Mouse (Mus musculus) forebrain, embryonic 13.5 days (tissue): ENCODE data around the gene Lhx2. TPM values are rescaled to one million over a fixed set of nuclear protein-coding genes. Genes with fewer than 3 reads are reported as not detected.

Experiments used
- ATAC-seq: fragments of 200-750 bp; cut with Nextera tagmentation; 2 replicates; pipeline ENCODE4 v1.8.0; 2017
- H3K27ac ChIP-seq: fragments of 300-500 bp; sonication (generic); 2 replicates; pipeline ENCODE4 v1.5.1; 2015; ENCODE audit warnings: inconsistent platforms, mild to moderate bottlenecking, moderate library complexity
- H3K27me3 ChIP-seq: fragments of 300-500 bp; sonication (generic); 2 replicates; pipeline ENCODE4 v1.6.1; 2015; ENCODE audit warnings: mild to moderate bottlenecking, inconsistent platforms
- H3K36me3 ChIP-seq: fragments of 300-500 bp; sonication (generic); 2 replicates; pipeline ENCODE4 v1.6.1; 2015; ENCODE audit warnings: mild to moderate bottlenecking, inconsistent platforms; ENCODE audit not compliant: poor library complexity, severe bottlenecking
- H3K4me1 ChIP-seq: fragments of 300-500 bp; sonication (generic); 2 replicates; pipeline ENCODE4 v1.6.1; 2015; ENCODE audit warnings: inconsistent platforms
- H3K4me2 ChIP-seq: fragments of 300-500 bp; sonication (generic); 2 replicates; pipeline ENCODE4 v1.6.1; 2015; ENCODE audit warnings: inconsistent platforms, mild to moderate bottlenecking, moderate library complexity
- H3K4me3 ChIP-seq: fragments of 300-500 bp; sonication (generic); 2 replicates; pipeline ENCODE4 v1.5.1; 2015; ENCODE audit warnings: mild to moderate bottlenecking, inconsistent platforms
- H3K9ac ChIP-seq: fragments of 300-500 bp; sonication (generic); 2 replicates; pipeline ENCODE4 v1.6.1; 2015; ENCODE audit warnings: mild to moderate bottlenecking, inconsistent platforms
- H3K9me3 ChIP-seq: fragments of 300-500 bp; sonication (generic); replicated peaks from 2 replicates; pipeline ENCODE4 v1.6.1; 2016; ENCODE audit warnings: inconsistent platforms
- WGBS: fragments of 180-500 bp; shearing (Covaris S2); methylation state at CpG from one replicate; pipeline ENCODE4 v1.1.7; 2015; 5-methylcytosine and 5-hydroxymethylcytosine counted together
- polyA plus RNA-seq: library from polyadenylated mRNA; unstranded; fragments of >200 nt; fragmentation: Nextera tagmentation; extraction: Ambion mirVana; gene quantifications from 2 replicates; pipeline ENCODE4 v1.2.1, GENCODE M21; 2015

Gene Lhx2
- polyA plus RNA-seq, 1 experiment from 2014 or later, result 153 TPM

- peak overlapping the region; percentile 56 for H3K4me2 ChIP-seq
- peaks cover 5% of the 10 kb centered on the region for H3K36me3 ChIP-seq
- H3K27me3 ChIP-seq, result peaks cover 26% of the 10 kb centered on the region
- H3K27ac ChIP-seq, result 0 out of 2 replicates have a peak overlapping the region, but pooled peaks have one; percentile 20
- 0 out of 2 replicates have a peak overlapping the region, but pooled peaks have one; percentile 53 for H3K9ac ChIP-seq
- peaks cover 27% of the 10 kb centered on the region for H3K4me1 ChIP-seq
- ATAC-seq, result peak; percentile 68
- peak overlapping the region; percentile 9; the same call in 1 of the 2 replicates for H3K4me3 ChIP-seq
- 5% methylated on average over 17 of the region's 20 CpGs for WGBS
- no peaks in the 10 kb centered on the region for H3K9me3 ChIP-seq
Observed at GRCm38 (mm10) chr2:38375606-38376304, 36.7 kb downstream of the Lhx2 start.

DNA sequence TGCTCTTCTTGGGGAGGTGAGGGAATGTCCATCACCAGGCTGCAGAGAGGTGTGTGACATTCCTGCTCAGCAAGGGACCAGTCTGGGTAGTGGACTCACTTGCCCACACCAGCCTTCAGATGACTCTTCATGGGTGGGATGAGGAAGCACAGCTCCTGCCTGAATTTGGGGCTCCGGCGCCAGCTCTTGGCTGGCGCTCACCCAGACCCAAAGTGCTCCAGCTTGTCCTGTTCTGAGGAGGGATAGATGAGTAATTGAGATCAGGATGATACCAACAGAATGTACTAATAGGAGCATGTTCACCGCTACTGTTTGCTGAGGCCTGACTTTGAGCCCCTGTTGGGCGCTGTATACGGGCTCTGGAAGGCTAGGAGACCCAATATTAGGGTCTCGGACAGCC, 38.2 kb downstream of the Lhx2 start:
- no peak for ATAC-seq
- peaks cover 26% of the 10 kb centered on the region for H3K27me3 ChIP-seq

DNA sequence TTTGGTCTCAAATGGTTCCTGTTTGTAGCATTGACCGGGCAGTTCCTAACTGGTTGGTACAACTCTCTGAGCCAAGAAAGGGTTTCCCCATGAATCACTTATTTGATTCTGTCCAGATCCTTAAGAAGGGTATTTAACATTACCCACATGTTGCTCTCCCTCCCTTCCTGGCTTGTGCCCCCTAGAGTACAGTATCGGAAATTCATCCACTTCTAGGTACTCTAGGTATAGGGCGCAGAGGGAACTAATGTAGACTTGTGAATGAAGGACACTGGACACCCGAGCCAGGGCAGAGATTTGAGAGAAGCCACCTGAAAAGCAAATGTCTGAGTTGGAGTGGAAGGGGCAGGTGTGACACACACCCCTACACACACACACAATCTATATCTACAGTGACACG, 39.3 kb downstream of the Lhx2 start:
- Histone ChIP-seq H3K9ac (no peak overlapping the region), H3K4me3 (no peak overlapping the region), H3K4me1 (peaks cover 27% of the 10 kb centered on the region), H3K27me3 (peaks cover 22% of the 10 kb centered on the region), H3K27ac (no peak overlapping the region), H3K4me2 (no peak overlapping the region), H3K36me3 (no peaks in the 10 kb centered on the region), H3K9me3 (no peaks in the 10 kb centered on the region)
- WGBS, result 39% methylated on average over 5 of the region's 5 CpGs
- ATAC-seq, result no peak

More for the DNA sequence above, 38.2 kb downstream of the Lhx2 start:
- Histone ChIP-seq H3K9me3 (no peaks in the 10 kb centered on the region), H3K4me1 (peaks cover 27% of the 10 kb centered on the region), H3K4me2 (no peak overlapping the region), H3K27ac (no peak overlapping the region), H3K4me3 (no peak overlapping the region), H3K9ac (no peak overlapping the region), H3K36me3 (no peaks in the 10 kb centered on the region)
- WGBS, result 86% methylated on average over 7 of the region's 7 CpGs

- Histone ChIP-seq H3K9ac (peak overlapping the region; percentile 34; the same call in 1 of the 2 replicates), H3K4me2 (peak overlapping the region; percentile 53), H3K9me3 (no peaks in the 10 kb centered on the region), H3K4me1 (peaks cover 27% of the 10 kb centered on the region), H3K36me3 (no peaks in the 10 kb centered on the region), H3K27ac (no peak overlapping the region), H3K27me3 (peaks cover 20% of the 10 kb centered on the region), H3K4me3 (peak overlapping the region; percentile 20)
- 10% methylated on average over 28 of the region's 29 CpGs for WGBS
- no peak for ATAC-seq
Observed at GRCm38 (mm10) chr2:38378849-38379545, 39.9 kb downstream of the Lhx2 start.

GRCm38 (mm10) chr2:38379546-38379870, 40.4 kb downstream of the Lhx2 start:
- 18% methylated on average over 4 of the region's 4 CpGs for WGBS
- Histone ChIP-seq H3K36me3 (no peaks in the 10 kb centered on the region), H3K9ac (peak overlapping the region; percentile 34; the same call in 1 of the 2 replicates), H3K4me1 (peaks cover 27% of the 10 kb centered on the region), H3K4me2 (peak overlapping the region; percentile 53), H3K9me3 (no peaks in the 10 kb centered on the region), H3K4me3 (peak overlapping the region; percentile 20), H3K27ac (no peak overlapping the region), H3K27me3 (peaks cover 20% of the 10 kb centered on the region)
- ATAC-seq, result no peak

DNA sequence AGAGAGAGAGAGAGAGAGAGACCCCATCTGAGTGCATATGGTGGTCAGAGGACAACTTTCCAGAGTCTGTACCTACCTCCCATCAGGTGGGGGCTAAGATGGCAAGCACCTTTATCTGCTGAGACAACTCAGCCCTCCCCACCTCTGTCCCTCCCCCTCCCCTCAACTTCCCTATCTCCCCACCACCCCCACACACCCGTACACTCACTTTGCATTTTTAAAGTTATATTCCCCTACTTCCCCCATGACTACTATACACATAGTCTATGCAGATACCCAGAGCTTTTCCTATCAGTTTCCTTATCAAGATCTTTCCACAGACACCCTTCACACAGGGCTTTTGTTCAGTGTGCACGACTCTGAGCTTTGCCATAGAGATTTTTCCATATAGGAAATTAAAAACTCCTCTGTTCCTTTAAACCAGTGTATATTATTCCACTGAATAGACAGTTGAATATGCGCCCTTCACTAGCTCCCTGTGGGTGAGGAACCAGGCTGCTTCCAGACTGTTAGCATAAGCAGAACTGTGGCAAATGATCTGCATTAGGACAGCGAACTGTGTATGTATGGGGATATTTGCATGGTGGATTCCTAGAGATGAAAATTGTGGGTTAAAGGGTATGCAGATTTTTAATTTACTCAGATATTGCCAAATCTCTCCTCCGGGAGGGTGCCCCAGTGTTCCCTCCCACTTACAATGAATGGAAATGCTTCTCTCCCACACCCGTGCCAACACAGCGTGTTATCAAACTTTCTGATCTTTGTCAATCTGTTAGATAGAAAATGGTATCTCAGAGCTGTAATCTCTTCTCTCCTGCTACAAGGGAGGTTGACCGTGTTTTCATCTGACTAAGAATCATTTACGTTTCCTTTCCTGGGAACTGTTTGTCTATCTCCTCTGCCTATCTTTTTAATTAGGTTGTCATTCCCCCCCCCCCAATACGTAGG, 41.3 kb downstream of the Lhx2 start:
- Histone ChIP-seq H3K9me3 (no peaks in the 10 kb centered on the region), H3K4me1 (peaks cover 27% of the 10 kb centered on the region), H3K27me3 (peaks cover 20% of the 10 kb centered on the region), H3K4me3 (no peak overlapping the region), H3K4me2 (no peak overlapping the region), H3K9ac (no peak overlapping the region), H3K36me3 (no peaks in the 10 kb centered on the region), H3K27ac (no peak overlapping the region)
- WGBS, result 58% methylated on average over 10 of the region's 10 CpGs
- ATAC-seq, result no peak

DNA sequence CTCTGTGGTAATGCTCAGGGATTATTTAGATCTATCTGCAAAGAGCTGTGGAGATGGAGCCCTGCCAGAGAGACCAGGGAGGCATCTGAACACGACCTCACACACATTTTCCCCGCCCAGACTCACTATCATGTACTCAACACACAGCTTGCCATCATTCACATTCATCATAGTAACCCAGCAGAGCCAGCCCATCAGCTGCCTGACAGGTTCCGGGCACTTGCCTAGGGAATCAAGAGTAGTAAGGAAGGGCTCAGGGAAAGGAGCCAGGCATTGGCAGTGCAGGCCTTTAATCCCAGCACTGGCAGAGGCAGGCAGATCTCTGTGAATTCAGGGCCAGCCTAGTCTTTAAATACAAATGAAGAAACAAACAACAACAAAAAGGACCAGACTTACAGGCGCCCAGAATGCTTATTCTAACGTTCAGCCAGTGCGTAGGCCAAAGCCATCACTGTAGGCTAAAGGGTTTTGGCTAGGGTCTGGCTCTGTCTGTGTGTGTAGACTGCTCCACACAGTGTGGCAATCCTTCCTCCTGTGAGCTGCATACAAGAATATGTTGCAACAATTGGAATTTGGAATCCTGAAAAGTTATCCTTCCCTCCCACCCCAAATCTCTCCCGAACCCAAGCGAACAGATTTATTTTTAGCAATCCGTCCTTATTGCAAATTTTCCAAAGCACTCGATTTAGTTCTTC, 48.6 kb downstream of the Lhx2 start:
- H3K4me3 ChIP-seq, result no peak overlapping the region
- no peaks in the 10 kb centered on the region for H3K27me3 ChIP-seq
- 83% methylated on average over 10 of the region's 10 CpGs for WGBS
- H3K27ac ChIP-seq, result no peak overlapping the region
- no peaks in the 10 kb centered on the region for H3K4me1 ChIP-seq
- no peak for ATAC-seq
- H3K9ac ChIP-seq, result no peak overlapping the region
- H3K36me3 ChIP-seq, result no peaks in the 10 kb centered on the region
- no peak overlapping the region for H3K4me2 ChIP-seq
- H3K9me3 ChIP-seq, result no peaks in the 10 kb centered on the region

DNA sequence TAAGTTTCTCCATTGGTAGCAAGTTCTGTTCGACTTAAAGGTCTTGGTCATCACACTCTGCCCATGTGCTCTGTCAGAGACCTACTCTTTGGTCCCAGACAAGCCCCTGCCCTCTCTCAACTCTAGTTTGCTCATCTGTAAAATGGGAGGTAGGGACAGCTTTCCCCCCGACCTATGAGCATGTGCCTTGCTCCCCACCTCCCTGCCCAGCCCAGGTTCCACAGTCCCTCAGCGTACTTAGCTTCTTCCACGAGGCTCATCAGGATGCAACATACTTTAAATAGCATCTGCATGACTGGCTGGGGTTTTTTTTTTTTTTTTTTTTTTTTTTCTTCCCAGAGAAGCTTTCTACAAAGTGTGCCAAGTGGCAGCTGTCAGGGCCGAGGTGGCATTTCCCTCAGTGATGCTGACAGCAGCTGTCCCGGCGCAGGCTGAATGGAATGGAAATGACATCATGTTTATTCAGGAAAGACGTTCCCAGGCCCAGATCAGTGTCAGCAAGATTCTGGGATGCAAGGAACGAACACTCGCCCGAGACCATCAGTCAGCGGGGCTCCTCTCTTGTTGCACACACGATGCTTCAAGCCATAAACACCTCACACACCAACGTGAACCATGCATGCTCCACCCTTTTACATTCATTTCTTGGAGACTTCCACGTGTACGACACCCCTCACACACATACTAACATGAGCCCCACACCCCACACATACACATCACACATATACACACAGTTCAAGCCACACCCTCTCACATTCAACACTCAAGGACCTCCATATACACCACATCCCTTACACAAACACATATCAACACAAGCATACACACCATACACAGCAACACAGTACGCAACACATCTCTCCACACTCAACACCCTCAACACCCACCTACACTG, 56.1 kb downstream of the Lhx2 start:
- Histone ChIP-seq H3K9ac (no peak overlapping the region), H3K27me3 (no peaks in the 10 kb centered on the region), H3K27ac (peak overlapping the region; percentile 66), H3K4me1 (peaks cover 17% of the 10 kb centered on the region), H3K36me3 (no peaks in the 10 kb centered on the region), H3K9me3 (no peaks in the 10 kb centered on the region), H3K4me2 (no peak overlapping the region), H3K4me3 (no peak overlapping the region)
- 55% methylated on average over 17 of the region's 17 CpGs for WGBS
- ATAC-seq, result peak; percentile 88

DNA sequence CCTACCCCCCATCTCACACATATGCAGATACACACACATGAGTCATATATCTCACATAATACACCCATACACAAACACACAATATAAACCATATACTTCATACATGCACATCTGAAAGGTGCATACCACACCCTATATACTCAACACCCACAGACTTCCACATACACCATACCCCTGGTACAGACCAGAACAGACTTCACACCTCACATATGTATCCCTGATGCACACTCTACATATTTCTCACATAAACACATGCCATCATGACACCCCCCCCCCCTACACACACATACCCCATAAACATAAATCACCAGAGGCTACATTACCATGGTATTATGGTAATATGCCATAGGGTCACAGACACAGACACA, 56.8 kb downstream of the Lhx2 start:
- H3K27me3 ChIP-seq, result no peaks in the 10 kb centered on the region
- no peak overlapping the region for H3K4me3 ChIP-seq
- H3K9me3 ChIP-seq, result no peaks in the 10 kb centered on the region
- H3K36me3 ChIP-seq, result no peaks in the 10 kb centered on the region
- peak overlapping the region; percentile 66; the same call in 1 of the 2 replicates for H3K27ac ChIP-seq
- no peak overlapping the region for H3K9ac ChIP-seq
- H3K4me1 ChIP-seq, result peaks cover 17% of the 10 kb centered on the region
- no peak overlapping the region for H3K4me2 ChIP-seq
- ATAC-seq, result peak; percentile 34; the same call in 1 of the 2 replicates

DNA sequence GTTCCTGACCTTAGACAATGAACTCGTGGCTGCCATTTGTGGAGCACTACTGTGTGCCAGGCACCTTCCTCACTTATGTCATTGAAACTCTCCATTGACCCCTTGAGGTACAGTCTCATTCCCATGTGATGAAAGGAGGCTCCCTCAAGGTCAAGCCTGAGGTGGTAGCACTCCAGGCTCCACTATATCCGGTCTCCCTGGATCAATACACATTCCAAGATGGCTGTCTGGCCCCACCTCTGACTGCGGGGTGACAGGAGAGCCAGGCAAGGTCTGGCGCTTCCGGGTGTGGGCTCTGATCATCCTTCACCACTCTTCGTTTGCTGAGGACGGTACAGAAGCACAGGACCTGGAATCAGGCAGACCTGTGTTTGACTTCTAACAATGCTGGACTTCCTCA, 58.2 kb downstream of the Lhx2 start:
- Histone ChIP-seq H3K9ac (no peak overlapping the region), H3K36me3 (no peaks in the 10 kb centered on the region), H3K4me1 (peaks cover 17% of the 10 kb centered on the region), H3K9me3 (no peaks in the 10 kb centered on the region), H3K4me3 (no peak overlapping the region), H3K27ac (no peak overlapping the region), H3K4me2 (no peak overlapping the region), H3K27me3 (no peaks in the 10 kb centered on the region)
- WGBS, result 87% methylated on average over 7 of the region's 7 CpGs
- no peak for ATAC-seq

- H3K9me3 ChIP-seq, result no peaks in the 10 kb centered on the region
- no peak overlapping the region for H3K4me2 ChIP-seq
- no peak overlapping the region for H3K4me3 ChIP-seq
- H3K27me3 ChIP-seq, result no peaks in the 10 kb centered on the region
- no peak for ATAC-seq
- H3K27ac ChIP-seq, result no peak overlapping the region
- H3K36me3 ChIP-seq, result no peaks in the 10 kb centered on the region
- 77% methylated on average over 6 of the region's 6 CpGs for WGBS
- peaks cover 17% of the 10 kb centered on the region for H3K4me1 ChIP-seq
- no peak overlapping the region for H3K9ac ChIP-seq
Observed at GRCm38 (mm10) chr2:38397882-38398281, 58.8 kb downstream of the Lhx2 start.
